Mouse (Mus musculus) midbrain, postnatal 0 days (tissue): ENCODE measurements around the gene Exoc1. TPM values are rescaled to one million over a fixed set of nuclear protein-coding genes. Genes with fewer than 3 reads are reported as not detected.
A peak's percentile ranks its signal among the peaks of the same experiment; 100 is the strongest.

Source experiments
- ATAC-seq: fragments of 200-750 bp; cut with Nextera tagmentation; 2 replicates; pipeline ENCODE4 v1.8.0; 2017; ENCODE audit warnings: moderate number of reproducible peaks, mild to moderate bottlenecking, moderate TSS enrichment, moderate library complexity; ENCODE audit not compliant: low FRiP score
- DNase-seq: peaks from one replicate; pipeline ENCODE4 v3.0.0-alpha.2; 2015; ENCODE audit warnings: low spot score
- H3K27ac ChIP-seq: fragments of 300-500 bp; sonication (generic); 2 replicates; pipeline ENCODE4 v1.5.1; 2014; ENCODE audit warnings: low read depth, mild to moderate bottlenecking, low read length, mixed read lengths
- H3K27me3 ChIP-seq: fragments of 300-500 bp; sonication (generic); 2 replicates; pipeline ENCODE4 v1.6.1; 2014; ENCODE audit warnings: low read length, control low read depth, mixed read lengths; ENCODE audit not compliant: insufficient read depth
- H3K36me3 ChIP-seq: fragments of 300-500 bp; sonication (generic); 2 replicates; pipeline ENCODE4 v1.6.1; 2014; ENCODE audit warnings: low read length, control low read depth, mixed read lengths; ENCODE audit not compliant: insufficient read depth
- H3K4me1 ChIP-seq: fragments of 300-500 bp; sonication (generic); 2 replicates; pipeline ENCODE4 v1.6.1; 2014; ENCODE audit warnings: mild to moderate bottlenecking, control low read depth, antibody characterized with exemption, low read length, mixed read lengths; ENCODE audit not compliant: insufficient read depth
- H3K4me2 ChIP-seq: fragments of 300-500 bp; sonication (generic); 2 replicates; pipeline ENCODE4 v1.6.1; 2014; ENCODE audit warnings: low read depth, mild to moderate bottlenecking, low read length, mixed read lengths; ENCODE audit not compliant: poor library complexity, severe bottlenecking
- H3K4me3 ChIP-seq: fragments of 300-500 bp; sonication (generic); 2 replicates; pipeline ENCODE4 v1.5.1; 2014; ENCODE audit warnings: low read depth, mild to moderate bottlenecking, low read length, moderate library complexity
- H3K9ac ChIP-seq: fragments of 300-500 bp; sonication (generic); replicated peaks from 2 replicates; pipeline ENCODE4 v1.6.1; 2014; ENCODE audit warnings: mild to moderate bottlenecking, low read length, moderate library complexity, mixed read lengths; ENCODE audit not compliant: poor library complexity, severe bottlenecking
- H3K9me3 ChIP-seq: fragments of 300-500 bp; sonication (generic); 2 replicates; pipeline ENCODE4 v1.6.1; 2016; ENCODE audit warnings: low read length, control low read depth
- CTCF ChIP-seq: IDR thresholded peaks from 2 replicates; pipeline ENCODE4 v1.5.1; 2016; ENCODE audit warnings: antibody characterized with exemption, mild to moderate bottlenecking
- WGBS: fragments of 180-500 bp; shearing (Covaris S2); extraction: QIAGEN DNeasy Blood & Tissue Kit; methylation state at CpG from one replicate; pipeline ENCODE4 v1.1.7; 2014; 5-methylcytosine and 5-hydroxymethylcytosine counted together
- polyA plus RNA-seq: library from polyadenylated mRNA; unstranded; fragments of >200 nt; fragmentation: Nextera tagmentation; extraction: Ambion mirVana; gene quantifications from 2 replicates; pipeline ENCODE4 v1.2.1, GENCODE M21; 2015
- total RNA-seq: library from RNA; depleted of rRNA; stranded (reverse); fragments of >200 nt; gene quantifications from 2 replicates; pipeline ENCODE4 v1.2.3, GENCODE M21; 2014

The Exoc1 gene
- total and polyA plus RNA-seq, 2 experiments from 2014 or later, result 49.8 to 60.7 TPM

DNA sequence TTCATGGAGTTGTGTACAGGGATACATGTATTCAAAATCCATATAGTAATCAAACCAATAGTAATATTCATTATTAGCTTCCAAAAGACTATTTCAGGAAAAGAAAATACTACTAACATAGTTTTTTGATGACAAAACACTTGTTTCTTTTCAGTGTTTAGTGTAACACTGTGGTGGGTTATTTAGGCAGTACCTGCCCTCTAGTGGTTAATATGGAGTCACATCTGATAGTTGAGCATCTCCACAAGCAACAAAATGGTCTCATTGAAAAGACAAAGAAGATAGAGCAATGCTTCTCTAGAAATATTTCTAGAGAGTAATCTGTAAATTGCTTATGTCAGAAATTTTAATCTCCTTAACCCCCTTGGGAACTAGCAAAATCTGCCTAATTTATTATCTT lies 11.7 kb downstream of the Exoc1 start:
- TF ChIP-seq CTCF, result peak; percentile 84
- Histone ChIP-seq H3K36me3 (peaks cover 59% of the 10 kb centered on the region), H3K4me1 (no peaks in the 10 kb centered on the region), H3K4me2 (no peak overlapping the region), H3K4me3 (no peak overlapping the region), H3K9ac (no peak overlapping the region), H3K27ac (no peak overlapping the region), H3K9me3 (no peaks in the 10 kb centered on the region), H3K27me3 (no peaks in the 10 kb centered on the region)
- DNase-seq (peak; percentile 59), ATAC-seq (no peak)

DNA sequence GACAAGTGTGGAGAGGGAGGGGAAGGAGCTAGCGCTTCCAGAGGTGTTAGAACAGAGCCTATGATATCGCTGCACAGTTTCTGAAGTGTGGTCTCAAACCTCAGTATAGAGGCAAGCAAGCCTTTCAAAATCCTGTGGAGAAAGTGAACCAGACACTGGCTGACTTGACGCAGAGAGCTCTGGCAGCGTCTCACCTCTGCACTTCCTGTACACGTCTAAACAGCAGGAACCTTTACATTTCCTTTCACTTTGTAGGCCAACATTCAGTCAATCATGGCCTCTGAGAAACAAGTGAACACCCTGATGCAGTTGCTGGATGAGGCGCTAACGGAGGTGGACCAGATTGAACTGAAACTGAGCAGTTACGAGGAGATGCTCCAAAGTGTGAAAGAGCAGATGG lies 14.1 kb downstream of the Exoc1 start:
- Histone ChIP-seq H3K36me3 (peaks cover 48% of the 10 kb centered on the region), H3K9ac (no peak overlapping the region), H3K9me3 (no peaks in the 10 kb centered on the region), H3K4me2 (no peak overlapping the region), H3K4me1 (no peaks in the 10 kb centered on the region), H3K27me3 (no peaks in the 10 kb centered on the region), H3K27ac (no peak overlapping the region), H3K4me3 (no peak overlapping the region)
- ATAC-seq (no peak), DNase-seq (no peak)
- no peak for TF ChIP-seq CTCF
- 96% methylated on average over 8 of the region's 8 CpGs for WGBS

DNA sequence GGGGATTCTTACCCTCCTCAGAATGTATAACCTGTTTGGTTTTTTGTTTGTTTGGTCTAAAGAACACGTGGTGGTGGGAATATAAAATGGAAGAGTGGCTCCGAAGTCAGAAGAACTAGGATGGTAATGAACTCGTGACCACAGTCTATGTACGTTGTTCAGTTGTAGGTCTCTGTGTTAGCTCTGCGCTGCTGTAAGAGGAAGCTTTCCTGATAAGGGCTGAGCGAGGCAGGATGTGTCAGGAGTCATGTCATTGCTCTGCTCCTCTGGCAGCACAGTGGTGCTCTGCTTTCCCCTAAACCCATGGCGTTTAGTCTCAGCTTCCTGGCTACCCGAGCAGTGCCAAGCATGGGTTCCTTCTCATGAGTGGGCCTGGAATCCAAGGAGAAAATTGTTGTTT lies 21.3 kb downstream of the Exoc1 start:
- no peak overlapping the region for H3K4me3 ChIP-seq
- H3K4me2 ChIP-seq, result no peak overlapping the region
- TF ChIP-seq CTCF, result no peak
- WGBS, result 90% methylated on average over 8 of the region's 8 CpGs
- no peak for ATAC-seq
- DNase-seq, result no peak
- peaks cover 28% of the 10 kb centered on the region for H3K36me3 ChIP-seq
- H3K4me1 ChIP-seq, result no peaks in the 10 kb centered on the region
- no peak overlapping the region for H3K27ac ChIP-seq
- H3K9me3 ChIP-seq, result no peaks in the 10 kb centered on the region
- no peak overlapping the region for H3K9ac ChIP-seq
- no peaks in the 10 kb centered on the region for H3K27me3 ChIP-seq

DNA sequence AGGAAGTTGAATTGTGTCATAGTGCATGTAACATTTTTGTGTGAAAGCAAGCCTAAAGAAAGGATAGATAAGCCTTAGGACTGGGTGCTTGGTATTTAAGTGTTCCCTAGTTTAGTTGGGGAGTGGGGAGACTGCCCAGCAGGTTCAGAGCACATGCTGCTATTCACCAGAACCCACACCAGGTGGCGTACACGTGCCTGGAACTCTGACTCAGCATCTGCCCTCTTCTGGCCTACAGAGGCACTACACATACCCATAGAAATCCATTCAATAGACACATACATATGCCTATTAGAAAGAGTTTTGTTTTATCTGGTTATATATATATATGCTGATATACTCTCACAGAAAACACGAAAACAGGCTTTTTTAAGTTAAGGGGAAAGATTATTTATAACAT lies 36.2 kb downstream of the Exoc1 start:
- Histone ChIP-seq H3K4me2 (no peak overlapping the region), H3K9ac (no peak overlapping the region), H3K27me3 (no peaks in the 10 kb centered on the region), H3K4me1 (no peaks in the 10 kb centered on the region), H3K9me3 (no peaks in the 10 kb centered on the region), H3K4me3 (no peak overlapping the region), H3K36me3 (peaks cover 40% of the 10 kb centered on the region), H3K27ac (no peak overlapping the region)
- peak; percentile 73 for DNase-seq
- ATAC-seq, result no peak
- peak; percentile 98 for TF ChIP-seq CTCF
- 34% methylated on average over 3 of the region's 3 CpGs for WGBS

DNA sequence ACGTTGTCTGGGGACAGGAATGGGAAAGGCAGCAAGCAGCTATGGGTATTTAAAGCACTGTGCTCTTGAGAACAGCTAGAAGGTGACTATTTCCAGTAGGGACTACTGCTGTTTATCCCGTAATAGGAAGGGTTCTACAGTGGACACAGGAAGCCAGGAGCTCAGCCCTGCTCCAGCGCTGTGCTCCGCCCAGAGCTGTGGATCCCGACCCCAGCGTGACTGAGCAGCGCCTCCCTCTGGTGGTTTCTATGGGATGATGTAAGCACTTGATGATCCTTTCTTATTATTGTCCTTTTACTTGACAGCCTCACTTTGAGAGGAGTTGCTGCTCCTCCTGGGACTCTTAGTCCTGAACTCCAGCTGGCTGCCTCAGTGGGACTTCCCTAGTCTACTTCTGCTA lies 45.1 kb downstream of the Exoc1 start:
- Histone ChIP-seq H3K27me3 (no peaks in the 10 kb centered on the region), H3K36me3 (peaks cover 13% of the 10 kb centered on the region; the same call in 1 of the 2 replicates), H3K9me3 (no peaks in the 10 kb centered on the region), H3K4me3 (no peak overlapping the region), H3K9ac (no peak overlapping the region), H3K4me1 (no peaks in the 10 kb centered on the region), H3K4me2 (no peak overlapping the region), H3K27ac (no peak overlapping the region)
- 77% methylated on average over 7 of the region's 7 CpGs for WGBS
- no peak for ATAC-seq
- DNase-seq, result no peak
- no peak for TF ChIP-seq CTCF

DNA sequence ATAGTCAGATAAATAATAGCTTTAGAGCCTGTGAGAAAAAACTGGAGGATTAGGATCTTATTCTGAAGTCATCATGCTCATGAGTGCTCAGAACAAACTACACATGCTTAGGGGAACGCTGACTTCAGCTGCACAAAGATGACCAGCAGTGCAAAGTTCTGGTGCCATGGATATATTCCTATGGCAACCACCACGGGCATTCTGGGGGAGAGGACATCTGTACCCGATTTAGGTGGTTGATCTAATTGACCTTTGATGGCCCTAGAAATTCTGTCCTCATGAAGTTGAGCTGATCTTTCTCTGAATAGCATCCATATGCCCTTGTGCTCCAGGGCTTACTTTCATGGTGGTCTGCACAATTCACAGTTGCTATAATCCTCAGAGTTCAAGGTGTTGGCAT lies 47.9 kb downstream of the Exoc1 start:
- WGBS, result 63% methylated on average over 3 of the region's 3 CpGs
- Histone ChIP-seq H3K9ac (no peak overlapping the region), H3K4me3 (no peak overlapping the region), H3K9me3 (no peaks in the 10 kb centered on the region), H3K27me3 (no peaks in the 10 kb centered on the region), H3K4me2 (no peak overlapping the region), H3K36me3 (no peaks in the 10 kb centered on the region), H3K27ac (no peak overlapping the region), H3K4me1 (no peaks in the 10 kb centered on the region)
- TF ChIP-seq CTCF, result no peak
- no peak for ATAC-seq
- no peak for DNase-seq

DNA sequence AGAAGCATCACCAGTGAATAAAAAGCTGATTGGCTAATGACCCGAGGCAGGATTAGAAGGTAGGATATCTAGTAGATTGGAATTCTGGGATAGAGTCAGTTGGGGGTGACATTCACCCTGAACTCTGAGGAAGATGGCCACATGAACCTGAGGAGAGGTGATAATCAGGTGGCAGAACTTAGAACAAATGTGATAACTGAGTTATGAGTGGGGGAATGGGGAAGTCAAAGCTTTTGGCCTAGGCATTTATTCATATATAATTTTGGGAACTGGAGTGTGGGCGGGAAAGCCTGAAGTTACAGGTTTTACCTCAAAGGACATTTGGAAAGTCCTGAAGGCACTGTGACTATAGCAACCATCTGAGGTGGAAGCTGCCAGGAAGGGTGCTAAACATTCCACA lies 56.3 kb downstream of the Exoc1 start:
- Histone ChIP-seq H3K27me3 (no peaks in the 10 kb centered on the region), H3K9me3 (no peaks in the 10 kb centered on the region), H3K36me3 (no peaks in the 10 kb centered on the region), H3K27ac (no peak overlapping the region), H3K4me2 (no peak overlapping the region), H3K4me3 (no peak overlapping the region), H3K9ac (no peak overlapping the region), H3K4me1 (no peaks in the 10 kb centered on the region)
- DNase-seq, result no peak
- ATAC-seq, result no peak
- TF ChIP-seq CTCF, result no peak
- WGBS, result 91% methylated on average over 2 of the region's 2 CpGs
